Mouse (Mus musculus) hindbrain, embryonic 14.5 days (tissue): ENCODE measurements around the gene Srcin1. TPM values are rescaled to one million over a fixed set of nuclear protein-coding genes. Genes with fewer than 3 reads are reported as not detected.

ENCODE experiments used
- ATAC-seq: fragments of 200-750 bp; cut with Nextera tagmentation; 2 replicates; pipeline ENCODE4 v1.8.0; 2017; ENCODE audit warnings: moderate number of reproducible peaks, mild to moderate bottlenecking, moderate TSS enrichment, moderate library complexity; ENCODE audit not compliant: low FRiP score
- DNase-seq: peaks from one replicate; pipeline ENCODE4 v3.0.0-alpha.2; 2015; ENCODE audit warnings: low spot score
- H3K27ac ChIP-seq: fragments of 300-500 bp; sonication (generic); 2 replicates; pipeline ENCODE4 v1.5.1; 2014; ENCODE audit warnings: mild to moderate bottlenecking, moderate library complexity
- H3K27me3 ChIP-seq: fragments of 300-500 bp; sonication (generic); 2 replicates; pipeline ENCODE4 v1.6.1; 2014; ENCODE audit warnings: mild to moderate bottlenecking, low read length, mixed read lengths; ENCODE audit not compliant: control insufficient read depth, insufficient read depth
- H3K36me3 ChIP-seq: fragments of 300-500 bp; sonication (generic); replicated peaks from 2 replicates; pipeline ENCODE4 v1.6.1; 2014; ENCODE audit not compliant: control insufficient read depth, insufficient read depth
- H3K4me1 ChIP-seq: fragments of 300-500 bp; sonication (generic); replicated peaks from 2 replicates; pipeline ENCODE4 v1.6.1; 2014; ENCODE audit warnings: antibody characterized with exemption, low read length, mixed read lengths; ENCODE audit not compliant: control insufficient read depth, insufficient read depth
- H3K4me2 ChIP-seq: fragments of 300-500 bp; sonication (generic); replicated peaks from 2 replicates; pipeline ENCODE4 v1.6.1; 2014; ENCODE audit warnings: mild to moderate bottlenecking, moderate library complexity
- H3K4me3 ChIP-seq: fragments of 300-500 bp; sonication (generic); replicated peaks from 2 replicates; pipeline ENCODE4 v1.5.1; 2014; ENCODE audit warnings: mild to moderate bottlenecking, low read length
- H3K9ac ChIP-seq: fragments of 300-500 bp; sonication (generic); 2 replicates; pipeline ENCODE4 v1.6.1; 2014
- H3K9me3 ChIP-seq: fragments of 300-500 bp; sonication (generic); 2 replicates; pipeline ENCODE4 v1.6.1; 2016; ENCODE audit warnings: low read length; ENCODE audit not compliant: control insufficient read depth
- WGBS: fragments of 180-500 bp; shearing (Covaris S2); extraction: QIAGEN DNeasy Blood & Tissue Kit; methylation state at CpG from one replicate; pipeline ENCODE4 v1.1.7; 2014; 5-methylcytosine and 5-hydroxymethylcytosine counted together
- polyA plus RNA-seq: library from polyadenylated mRNA; unstranded; fragments of >200 nt; fragmentation: Nextera tagmentation; extraction: Ambion mirVana; gene quantifications from 2 replicates; pipeline ENCODE4 v1.2.1, GENCODE M21; 2014

The Srcin1 gene
- polyA plus RNA-seq, 1 experiment from 2014 or later: 9.1 TPM

DNA sequence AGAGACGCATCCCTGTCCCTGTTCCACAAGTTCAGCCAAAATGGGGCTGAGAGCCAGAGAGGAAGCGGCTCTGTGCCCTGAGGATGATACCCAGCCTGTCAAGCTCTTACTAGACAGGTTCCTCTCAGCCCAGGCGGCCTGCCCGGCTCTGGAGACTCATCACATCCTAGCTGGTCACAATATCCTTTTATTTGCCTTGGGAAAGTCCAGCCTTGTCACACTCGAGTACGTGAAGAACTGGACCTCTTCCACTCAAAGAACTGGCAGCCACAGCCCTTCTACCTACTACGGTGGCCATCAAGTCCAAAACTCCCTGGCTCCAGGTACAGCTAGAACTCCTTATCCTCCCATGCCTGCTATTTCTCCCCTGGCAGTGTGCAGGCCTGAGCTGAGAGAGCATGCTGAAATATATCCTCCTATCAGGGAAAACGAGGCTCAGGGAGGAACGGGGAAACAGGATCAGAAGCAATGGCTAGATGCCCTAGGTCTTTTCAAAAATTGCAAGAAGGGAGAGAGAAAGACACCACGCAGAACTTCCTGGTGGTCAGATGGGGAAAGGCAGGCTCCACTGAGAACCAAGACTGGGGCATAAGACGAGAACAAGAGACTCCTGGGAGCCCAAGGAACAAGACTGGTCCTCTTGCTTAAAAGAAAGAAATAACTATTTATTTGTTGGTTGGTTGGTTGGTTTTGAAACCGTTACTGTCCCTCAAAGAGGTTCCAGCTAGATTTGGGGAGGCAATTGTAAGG, 27.9 kb downstream of the Srcin1 start:
- WGBS: 67% methylated on average over 12 of the region's 12 CpGs
- H3K9me3 ChIP-seq: no peaks in the 10 kb centered on the region
- H3K36me3 ChIP-seq: 0 out of 2 replicates have a peak, but pooled peaks cover 9% of the 10 kb centered on the region
- no peak overlapping the region for H3K27ac ChIP-seq
- H3K4me3 ChIP-seq: no peak overlapping the region
- no peak for ATAC-seq
- H3K27me3 ChIP-seq: peaks cover 34% of the 10 kb centered on the region
- no peak for DNase-seq
- no peak overlapping the region for H3K4me2 ChIP-seq
- no peak overlapping the region for H3K9ac ChIP-seq
- peaks cover 25% of the 10 kb centered on the region for H3K4me1 ChIP-seq

DNA sequence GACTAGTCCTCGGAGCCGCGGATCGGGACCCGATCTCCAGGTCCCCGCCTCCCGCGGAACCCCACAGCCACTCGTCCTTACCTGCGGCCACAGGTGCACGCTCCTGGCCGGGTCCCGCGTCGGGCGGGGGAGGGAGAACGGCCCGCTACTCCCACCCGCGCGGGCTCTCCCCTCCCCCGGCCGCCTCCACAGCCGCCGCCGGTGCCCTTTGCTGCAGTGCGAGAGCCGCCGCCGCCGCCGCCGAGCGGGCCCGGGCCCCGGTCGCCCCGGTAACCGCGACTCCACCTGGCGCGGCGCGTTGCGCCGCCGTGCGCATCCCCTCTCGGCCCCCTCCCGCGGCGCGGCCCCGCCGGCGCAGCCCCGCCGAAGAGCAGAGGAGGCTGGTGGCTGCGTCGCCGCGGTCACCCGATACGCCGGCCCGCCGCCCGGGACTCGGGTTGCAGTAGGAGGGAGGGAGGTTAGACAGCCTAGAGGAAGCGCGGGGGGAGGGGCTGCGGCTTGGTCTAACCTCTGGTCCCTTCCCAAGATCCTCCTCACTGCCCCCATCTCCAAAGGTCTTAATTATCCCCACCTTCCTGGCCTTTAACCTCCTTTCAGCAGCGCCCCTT, 29.1 kb downstream of the Srcin1 start:
- Histone ChIP-seq H3K27me3 (peaks cover 34% of the 10 kb centered on the region), H3K4me3 (peak overlapping the region; percentile 36), H3K27ac (no peak overlapping the region), H3K4me1 (peaks cover 34% of the 10 kb centered on the region), H3K4me2 (peak overlapping the region; percentile 86), H3K9me3 (no peaks in the 10 kb centered on the region), H3K36me3 (0 out of 2 replicates have a peak, but pooled peaks cover 9% of the 10 kb centered on the region), H3K9ac (peak overlapping the region; percentile 50)
- WGBS: 2% methylated on average over 37 of the region's 73 CpGs
- ATAC-seq (peak; percentile 41), DNase-seq (no peak)

DNA sequence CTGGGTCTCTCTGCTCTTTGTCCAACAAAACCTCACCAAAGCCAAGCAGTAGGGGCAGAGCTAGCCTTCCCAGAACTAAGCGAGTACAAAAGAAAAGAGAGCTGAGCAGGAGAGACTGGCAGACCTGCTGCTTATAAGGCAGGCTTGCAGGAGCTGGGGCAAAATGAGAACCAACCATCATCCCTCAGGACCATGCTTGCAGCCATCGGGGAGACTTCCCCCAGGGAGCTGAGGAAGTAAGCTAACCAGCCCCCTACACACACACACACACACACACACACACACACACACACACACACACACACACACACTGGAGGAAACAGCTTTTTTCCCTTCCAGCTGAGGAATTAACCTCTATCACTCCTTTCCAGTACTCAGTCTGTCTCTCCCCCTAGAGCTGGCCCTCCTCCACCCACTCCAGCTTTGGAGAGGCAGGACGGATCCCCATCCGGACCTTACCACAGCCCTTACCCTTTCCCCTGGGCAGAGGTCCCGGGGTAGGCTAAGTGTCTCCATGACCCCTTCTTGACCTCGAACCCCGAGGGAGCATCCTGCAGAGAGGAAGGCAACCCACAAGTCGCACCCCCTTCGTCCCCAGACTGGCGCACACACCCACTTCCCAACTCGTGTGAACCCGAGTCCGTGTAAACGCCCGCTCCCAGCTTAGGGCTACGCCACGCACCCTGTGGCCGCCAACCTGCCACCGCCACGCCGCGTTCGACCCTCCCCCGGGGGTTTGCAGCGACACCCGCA, 30.0 kb downstream of the Srcin1 start:
- peak overlapping the region; percentile 86 for H3K4me2 ChIP-seq
- peak overlapping the region; percentile 36 for H3K4me3 ChIP-seq
- peaks cover 34% of the 10 kb centered on the region for H3K27me3 ChIP-seq
- H3K9ac ChIP-seq: peak overlapping the region; percentile 50
- DNase-seq (no peak), ATAC-seq (no peak)
- H3K36me3 ChIP-seq: peaks cover 3% of the 10 kb centered on the region; the same call in 1 of the 2 replicates
- WGBS: 4% methylated on average over 25 of the region's 26 CpGs
- H3K27ac ChIP-seq: no peak overlapping the region
- H3K9me3 ChIP-seq: no peaks in the 10 kb centered on the region
- H3K4me1 ChIP-seq: peaks cover 36% of the 10 kb centered on the region

DNA sequence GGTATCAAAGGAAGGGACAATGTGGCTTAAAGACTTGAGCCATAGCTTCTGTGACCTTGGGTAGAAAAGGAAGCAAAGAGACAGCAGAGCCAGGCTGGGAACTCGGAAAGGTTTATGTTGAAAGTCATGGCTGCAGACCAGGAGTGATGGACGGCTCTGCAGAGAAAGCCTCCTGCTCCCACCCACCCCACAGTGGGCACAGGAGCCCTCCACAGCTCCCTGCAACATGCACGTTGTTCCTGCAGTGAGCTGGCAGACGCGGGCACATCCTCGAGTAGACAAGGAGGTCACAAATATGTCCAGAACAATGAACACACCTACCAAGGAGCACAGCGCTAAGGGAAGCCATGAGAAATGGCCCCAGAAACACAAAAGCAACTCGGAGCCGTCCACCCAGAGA, 32.1 kb downstream of the Srcin1 start:
- H3K27ac ChIP-seq: no peak overlapping the region
- no peak for ATAC-seq
- no peak overlapping the region for H3K9ac ChIP-seq
- no peak overlapping the region for H3K4me2 ChIP-seq
- H3K4me3 ChIP-seq: no peak overlapping the region
- H3K9me3 ChIP-seq: no peaks in the 10 kb centered on the region
- H3K36me3 ChIP-seq: no peaks in the 10 kb centered on the region; the same call in 1 of the 2 replicates
- 75% methylated on average over 9 of the region's 9 CpGs for WGBS
- peaks cover 51% of the 10 kb centered on the region for H3K4me1 ChIP-seq
- no peak for DNase-seq
- peaks cover 17% of the 10 kb centered on the region for H3K27me3 ChIP-seq

DNA sequence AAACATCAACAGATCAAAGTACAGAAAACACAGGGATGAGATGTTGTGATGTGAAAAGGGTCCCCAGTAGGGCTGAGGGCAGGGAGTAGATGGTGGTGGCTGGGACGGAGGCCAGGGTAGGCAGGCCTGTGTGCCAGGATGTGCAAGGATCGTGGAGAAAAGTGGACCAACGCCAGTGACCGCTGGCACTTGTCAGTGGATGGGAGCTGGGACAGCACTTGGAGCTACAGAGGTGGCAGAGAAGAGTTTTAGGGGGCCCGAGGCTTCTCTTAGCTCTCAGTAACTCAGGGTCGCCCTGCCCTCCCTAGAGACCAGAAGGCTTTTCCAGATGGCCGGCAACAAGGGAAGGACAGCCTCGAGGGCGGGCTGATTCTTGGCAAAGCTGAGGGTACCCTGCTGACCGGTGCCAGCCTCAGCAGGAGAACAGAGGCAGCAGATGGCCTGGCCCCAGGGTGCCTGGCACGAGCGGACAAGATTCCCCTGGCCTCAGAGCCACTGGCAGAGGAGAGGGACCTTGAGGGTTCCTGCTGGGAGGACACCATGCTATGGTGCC, 32.7 kb downstream of the Srcin1 start:
- no peaks in the 10 kb centered on the region for H3K9me3 ChIP-seq

DNA sequence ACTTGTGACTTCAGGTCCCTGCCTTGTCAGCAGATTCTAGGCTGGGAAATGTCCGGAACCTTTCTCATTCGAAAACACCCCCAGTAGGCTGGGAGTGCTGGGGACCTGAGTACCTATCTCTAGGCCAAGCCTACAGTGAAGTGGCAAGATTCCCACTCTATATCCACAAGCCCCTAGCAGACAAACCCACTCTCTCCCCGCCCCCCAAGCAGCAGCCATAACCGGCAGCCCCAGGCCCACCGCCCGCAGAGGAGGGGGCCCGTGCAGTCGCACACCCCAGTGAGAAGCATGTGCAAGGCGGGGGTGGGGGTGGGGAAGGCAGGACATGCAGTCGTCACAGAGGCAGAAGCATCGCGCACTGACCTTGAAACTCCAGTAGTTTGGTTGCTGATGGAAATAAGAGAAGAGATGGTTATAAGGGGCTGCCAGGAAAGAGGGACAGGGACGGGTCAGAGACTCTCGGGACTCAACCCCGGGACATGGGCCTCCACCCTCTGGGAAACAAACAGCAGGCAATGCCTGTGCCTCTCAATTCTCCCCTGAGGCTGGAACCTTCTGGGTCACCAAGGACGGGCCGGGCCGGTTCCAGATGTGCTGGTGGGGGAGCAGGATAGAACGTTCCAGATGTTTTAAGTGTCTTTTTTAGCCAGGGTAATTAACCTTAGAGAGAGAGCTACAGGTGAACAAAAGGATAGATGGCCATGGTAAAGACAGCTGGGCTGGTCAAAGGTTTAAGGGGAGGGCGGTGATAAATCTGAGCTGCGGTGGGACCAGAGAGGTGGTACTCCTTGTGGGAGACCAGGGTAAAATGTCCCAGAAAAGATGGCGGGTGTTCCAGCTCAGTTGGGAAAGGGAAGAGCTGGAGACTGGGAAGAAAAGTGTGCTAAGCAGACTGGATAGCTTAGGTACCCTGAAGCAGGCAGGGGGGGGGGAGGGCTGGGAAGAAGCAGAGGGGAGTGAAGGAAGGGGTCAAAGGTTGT, 33.5 kb downstream of the Srcin1 start:
- Histone ChIP-seq H3K4me2 (no peak overlapping the region), H3K36me3 (no peaks in the 10 kb centered on the region; the same call in 1 of the 2 replicates), H3K27me3 (peaks cover 17% of the 10 kb centered on the region), H3K9me3 (no peaks in the 10 kb centered on the region), H3K9ac (no peak overlapping the region), H3K4me1 (peaks cover 51% of the 10 kb centered on the region), H3K4me3 (no peak overlapping the region), H3K27ac (no peak overlapping the region)
- WGBS: 79% methylated on average over 22 of the region's 22 CpGs
- ATAC-seq (no peak), DNase-seq (no peak)

More for the DNA sequence above, 32.7 kb downstream of the Srcin1 start:
- peaks cover 19% of the 10 kb centered on the region for H3K27me3 ChIP-seq
- 50% methylated on average over 12 of the region's 12 CpGs for WGBS
- no peak overlapping the region for H3K9ac ChIP-seq
- no peaks in the 10 kb centered on the region; the same call in 1 of the 2 replicates for H3K36me3 ChIP-seq
- peak; percentile 26; the same call in 1 of the 2 replicates for ATAC-seq
- no peak overlapping the region for H3K4me3 ChIP-seq
- no peak for DNase-seq
- no peak overlapping the region for H3K4me2 ChIP-seq
- no peak overlapping the region for H3K27ac ChIP-seq
- peaks cover 51% of the 10 kb centered on the region for H3K4me1 ChIP-seq

DNA sequence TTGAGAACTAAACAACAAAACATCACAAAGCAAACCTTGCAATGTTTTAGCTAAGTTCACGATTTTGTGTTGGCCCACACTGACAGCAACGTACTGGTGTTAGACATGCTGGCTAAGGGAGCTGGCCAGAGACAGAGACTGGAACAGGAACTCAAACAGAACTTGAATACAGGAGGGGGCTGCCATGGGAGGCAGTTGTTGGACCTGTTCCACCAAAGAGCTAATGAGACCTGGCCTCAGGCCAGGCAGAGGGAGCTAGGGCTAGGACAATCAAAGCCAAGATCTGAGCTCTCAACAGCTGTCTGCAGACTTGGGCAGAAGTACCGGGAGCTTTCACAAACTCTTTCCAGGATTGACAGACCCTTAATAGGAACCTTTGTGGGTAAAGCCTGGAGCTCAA, 35.4 kb downstream of the Srcin1 start:
- 52% methylated on average over 3 of the region's 3 CpGs for WGBS
- Histone ChIP-seq H3K36me3 (peaks cover 5% of the 10 kb centered on the region; the same call in 1 of the 2 replicates), H3K4me3 (no peak overlapping the region), H3K9ac (no peak overlapping the region), H3K27ac (no peak overlapping the region), H3K4me2 (no peak overlapping the region), H3K27me3 (peaks cover 31% of the 10 kb centered on the region), H3K9me3 (no peaks in the 10 kb centered on the region), H3K4me1 (peaks cover 48% of the 10 kb centered on the region; the same call in 1 of the 2 replicates)
- peak; percentile 21; the same call in 1 of the 2 replicates for ATAC-seq
- peak; percentile 76 for DNase-seq

DNA sequence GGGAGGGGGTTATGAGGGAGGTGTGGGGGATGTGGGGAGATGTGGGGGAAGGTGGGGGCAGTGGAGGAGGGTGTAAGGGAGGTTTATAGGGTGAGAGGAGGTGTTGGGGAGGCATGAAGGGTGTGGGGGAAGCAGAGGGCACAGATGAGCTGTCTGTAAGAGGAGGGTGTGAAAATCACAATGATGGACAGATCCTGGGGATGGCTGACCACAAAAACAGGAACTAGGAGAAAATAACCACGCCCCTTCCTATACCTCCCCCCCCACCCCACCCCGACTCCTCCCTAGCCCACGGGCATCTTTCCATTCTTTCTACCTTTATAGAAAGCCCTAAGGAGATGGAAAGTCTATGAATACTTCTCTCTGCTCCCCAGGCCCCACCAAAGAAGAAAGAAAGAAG, 35.9 kb downstream of the Srcin1 start:
- no peak for DNase-seq
- H3K4me2 ChIP-seq: no peak overlapping the region
- H3K36me3 ChIP-seq: peaks cover 9% of the 10 kb centered on the region; the same call in 1 of the 2 replicates
- WGBS: 58% methylated on average over 3 of the region's 3 CpGs
- no peak overlapping the region for H3K27ac ChIP-seq
- H3K9ac ChIP-seq: no peak overlapping the region
- no peak for ATAC-seq
- H3K9me3 ChIP-seq: no peaks in the 10 kb centered on the region
- peaks cover 35% of the 10 kb centered on the region for H3K27me3 ChIP-seq
- H3K4me3 ChIP-seq: no peak overlapping the region
- H3K4me1 ChIP-seq: peaks cover 48% of the 10 kb centered on the region; the same call in 1 of the 2 replicates
